Mouse (Mus musculus) frontal cortex, postnatal 14 days (tissue): ENCODE measurements around the gene Dgkz.
A peak's percentile ranks its signal among the peaks of the same experiment; 100 is the strongest.

ENCODE experiments used
- DNase-seq, 2 experiments: peaks; one replicate each; pipeline ENCODE4 v3.0.0; 2022; ENCODE audit warnings: low spot score in 2 of 2

Dgkz gene

GRCm38 (mm10) chr2:91961901-91962761, 13.5 kb downstream of the Dgkz start:
- no peak for DNase-seq

GRCm38 (mm10) chr2:91960459-91960858, 15.2 kb downstream of the Dgkz start:
- DNase-seq = no peak

- no peak for DNase-seq
Observed at GRCm38 (mm10) chr2:91959544-91960410, 15.9 kb downstream of the Dgkz start.

GRCm38 (mm10) chr2:91958701-91959457, 16.8 kb downstream of the Dgkz start:
- no peak for DNase-seq

GRCm38 (mm10) chr2:91958049-91958448, 17.6 kb downstream of the Dgkz start:
- no peak for DNase-seq

GRCm38 (mm10) chr2:91957096-91957495, 18.6 kb downstream of the Dgkz start:
- DNase-seq = peak; percentile 73 to 82

GRCm38 (mm10) chr2:91955875-91956274, 19.8 kb downstream of the Dgkz start:
- DNase-seq = no peak

GRCm38 (mm10) chr2:91955121-91955591, 20.5 kb downstream of the Dgkz start:
- no peak for DNase-seq

- DNase-seq = no peak
Observed at GRCm38 (mm10) chr2:91953825-91954224, 21.8 kb downstream of the Dgkz start.

- DNase-seq = no peak
Observed at GRCm38 (mm10) chr2:91950275-91951085, 25.2 kb downstream of the Dgkz start.

GRCm38 (mm10) chr2:91949411-91950274, 26.0 kb downstream of the Dgkz start:
- no peak for DNase-seq

- DNase-seq = no peak
Observed at GRCm38 (mm10) chr2:91948792-91949241, 26.8 kb downstream of the Dgkz start.

GRCm38 (mm10) chr2:91948151-91948509, 27.5 kb downstream of the Dgkz start:
- DNase-seq = no peak

GRCm38 (mm10) chr2:91947397-91948150, 28.1 kb downstream of the Dgkz start:
- DNase-seq = no peak

- DNase-seq = no peak
Observed at GRCm38 (mm10) chr2:91946836-91947235, 28.8 kb downstream of the Dgkz start.

- DNase-seq = no peak
Observed at GRCm38 (mm10) chr2:91945483-91945882, 30.2 kb downstream of the Dgkz start, which contains the start of gene Gm9821. Gene Gm9821 (plus strand): TSS chr2:91945703.

GRCm38 (mm10) chr2:91944170-91944950, 31.3 kb downstream of the Dgkz start:
- peak in 1 of 2 experiments; percentile 76 for DNase-seq

- no peak for DNase-seq
Observed at GRCm38 (mm10) chr2:91942356-91942755, 33.3 kb downstream of the Dgkz start.
